28 mouse cellular contexts compared by ENCODE assay signal in genomic region chr8:45308366-45308765, GRCm38 (mm10). TPM values are rescaled to one million over a fixed set of nuclear protein-coding genes. Genes with fewer than 3 reads are reported as not detected.
"Had no signal": no experiment of that assay in that cellular context is flagged by ENCODE, and none has a peak within 500 bp of the region (broad histone marks: within the 10 kb centered on the region; RNA-seq: fewer than 3 reads in every experiment).

Gene Gm45753, minus strand, starts transcription at chr8:45308466.

- DNase-seq: gastrocnemius, adult 2 months; gastrocnemius, postnatal 10 days; gastrocnemius, postnatal 25 days; heart, adult 2 months; heart, postnatal 10 days; heart, postnatal 4 days; kidney, adult 18-20 months; kidney, adult 8-10 months; kidney, postnatal 10 days; kidney, postnatal 25 days; kidney, postnatal 4 days had no signal

- ATAC-seq: hindbrain, embryonic 16.5 days; inflammation-experienced regulatory T-cells, adult 6 months; intestine, embryonic 15.5 days; intestine, postnatal 0 days had no signal

- H3K4me2 ChIP-seq: heart, embryonic 11.5 days; hindbrain, embryonic 12.5 days; hindbrain, embryonic 14.5 days; intestine, embryonic 15.5 days; limb, embryonic 12.5 days had no signal

- H3K4me3 ChIP-seq: gastrocnemius, adult 2 months; heart, adult 2 months; hindbrain, embryonic 10.5 days; hindbrain, embryonic 12.5 days; intestine, embryonic 15.5 days; layer of hippocampus, adult 2 months; left cerebral cortex, adult 2 months; limb, embryonic 10.5 days; limb, embryonic 12.5 days had no signal

- H3K4me1 ChIP-seq: hindbrain, embryonic 10.5 days; hindbrain, embryonic 12.5 days; intestine, embryonic 15.5 days; limb, embryonic 10.5 days; limb, embryonic 12.5 days had no signal

- H3K9ac ChIP-seq: hindbrain, embryonic 12.5 days; hindbrain, embryonic 14.5 days; intestine, embryonic 15.5 days; limb, embryonic 12.5 days had no signal

- H3K27me3 ChIP-seq: hindbrain, embryonic 12.5 days; intestine, embryonic 15.5 days; limb, embryonic 12.5 days had no signal

- H3K36me3 ChIP-seq: hindbrain, embryonic 10.5 days; hindbrain, embryonic 12.5 days; intestine, embryonic 15.5 days; limb, embryonic 10.5 days; limb, embryonic 12.5 days had no signal

- H3K9me3 ChIP-seq: hindbrain, embryonic 10.5 days; hindbrain, embryonic 12.5 days; intestine, embryonic 15.5 days; limb, embryonic 10.5 days; limb, embryonic 12.5 days had no signal

- H3K27ac ChIP-seq: gastrocnemius, adult 2 months; heart, adult 2 months; hindbrain, embryonic 10.5 days; hindbrain, embryonic 12.5 days; hindbrain, embryonic 14.5 days; intestine, embryonic 15.5 days; layer of hippocampus, adult 2 months; left cerebral cortex, adult 2 months; limb, embryonic 10.5 days; limb, embryonic 12.5 days had no signal

RNA-seq across cellular contexts. Expression of gene Gm45753, which starts in this region (rescaled TPM):
- polyA plus RNA-seq: frontal cortex, adult 2 months; heart, adult 2 months; heart, embryonic 11.5 days; heart, embryonic 14.5 days; hindbrain, embryonic 10.5 days; hindbrain, embryonic 12.5 days; hindbrain, embryonic 14.5 days; hindbrain, embryonic 16.5 days; inflammation-experienced regulatory T-cells, adult 6 months; intestine, postnatal 0 days; kidney, embryonic 14.5 days; kidney, embryonic 16.5 days; limb, embryonic 10.5 days; limb, embryonic 12.5 days; limb, embryonic 14.5 days had no signal
